Mouse (Mus musculus): Measurements from ENCODE around the gene Gm45711. TPM values are rescaled to one million over a fixed set of nuclear protein-coding genes. Genes with fewer than 3 reads are reported as not detected.

Gene Gm45711
- polyA plus RNA-seq, 1 experiment from 2014 or later, result not detected

GRCm38 (mm10) chr8:104342426-104342825 lies 32.5 kb upstream of the Gm45711 start:
- ATAC-seq, result no peak
- H3K36me3 ChIP-seq (ENCODE audit: control insufficient read depth, insufficient read depth, low read length), result peaks cover 5% of the 10 kb centered on the region; the same call in 1 of the 2 replicates
- no peak overlapping the region for H3K4me3 ChIP-seq (ENCODE audit: low read depth, low read length)
- H3K4me1 ChIP-seq (ENCODE audit: control insufficient read depth, insufficient read depth, low read length), result no peaks in the 10 kb centered on the region
- no peak overlapping the region for H3K27ac ChIP-seq (ENCODE audit: low read depth, low read length)
- no peak overlapping the region for H3K4me2 ChIP-seq (ENCODE audit: low read length)
- DNase-seq (ENCODE audit: low spot score), result no peak
- H3K9ac ChIP-seq (ENCODE audit: low read length), result no peak overlapping the region
- WGBS, result 86% methylated on average over 5 of the region's 5 CpGs
- H3K9me3 ChIP-seq (replicated peaks; ENCODE audit: control insufficient read depth, low read length), result no peaks in the 10 kb centered on the region
- H3K27me3 ChIP-seq (replicated peaks; ENCODE audit: control insufficient read depth, insufficient read depth, low read length), result no peaks in the 10 kb centered on the region

GRCm38 (mm10) chr8:104341678-104342077 lies 31.8 kb upstream of the Gm45711 start:
- Histone ChIP-seq H3K4me3 (ENCODE audit: low read depth, low read length) (peak overlapping the region; percentile 54; the same call in 1 of the 2 replicates), H3K9me3 (replicated peaks; ENCODE audit: control insufficient read depth, low read length) (no peaks in the 10 kb centered on the region), H3K9ac (ENCODE audit: low read length) (no peak overlapping the region), H3K4me1 (ENCODE audit: control insufficient read depth, insufficient read depth, low read length) (no peaks in the 10 kb centered on the region), H3K4me2 (ENCODE audit: low read length) (peak overlapping the region; percentile 80), H3K27me3 (replicated peaks; ENCODE audit: control insufficient read depth, insufficient read depth, low read length) (no peaks in the 10 kb centered on the region), H3K36me3 (ENCODE audit: control insufficient read depth, insufficient read depth, low read length) (peaks cover 4% of the 10 kb centered on the region; the same call in 1 of the 2 replicates), H3K27ac (ENCODE audit: low read depth, low read length) (no peak overlapping the region)
- no peak for DNase-seq (ENCODE audit: low spot score)
- no peak for ATAC-seq
- WGBS, result 40% methylated on average over 6 of the region's 6 CpGs

GRCm38 (mm10) chr8:104341106-104341561 lies 31.3 kb upstream of the Gm45711 start:
- H3K4me1 ChIP-seq (ENCODE audit: control insufficient read depth, insufficient read depth, low read length), result no peaks in the 10 kb centered on the region
- peak overlapping the region; percentile 73 for H3K9ac ChIP-seq (ENCODE audit: low read length)
- peak overlapping the region; percentile 39; the same call in 1 of the 2 replicates for H3K27ac ChIP-seq (ENCODE audit: low read depth, low read length)
- peak; percentile 73 for DNase-seq (ENCODE audit: low spot score)
- peak overlapping the region; percentile 80 for H3K4me2 ChIP-seq (ENCODE audit: low read length)
- WGBS, result under 1% methylated on average over 24 of the region's 24 CpGs
- H3K27me3 ChIP-seq (replicated peaks; ENCODE audit: control insufficient read depth, insufficient read depth, low read length), result no peaks in the 10 kb centered on the region
- H3K36me3 ChIP-seq (ENCODE audit: control insufficient read depth, insufficient read depth, low read length), result no peaks in the 10 kb centered on the region
- H3K9me3 ChIP-seq (replicated peaks; ENCODE audit: control insufficient read depth, low read length), result no peaks in the 10 kb centered on the region
- H3K4me3 ChIP-seq (ENCODE audit: low read depth, low read length), result peak overlapping the region; percentile 54
- peak; percentile 75 for ATAC-seq

- Histone ChIP-seq H3K36me3 (ENCODE audit: control insufficient read depth, insufficient read depth, low read length) (no peaks in the 10 kb centered on the region), H3K4me1 (ENCODE audit: control insufficient read depth, insufficient read depth, low read length) (no peaks in the 10 kb centered on the region), H3K27me3 (replicated peaks; ENCODE audit: control insufficient read depth, insufficient read depth, low read length) (no peaks in the 10 kb centered on the region), H3K4me2 (ENCODE audit: low read length) (peak overlapping the region; percentile 80), H3K27ac (ENCODE audit: low read depth, low read length) (no peak overlapping the region; the same call in 1 of the 2 replicates), H3K9ac (ENCODE audit: low read length) (peak overlapping the region; percentile 73), H3K9me3 (replicated peaks; ENCODE audit: control insufficient read depth, low read length) (no peaks in the 10 kb centered on the region), H3K4me3 (ENCODE audit: low read depth, low read length) (peak overlapping the region; percentile 54)
- WGBS, result under 1% methylated on average over 52 of the region's 54 CpGs
- ATAC-seq, result peak; percentile 76
- DNase-seq (ENCODE audit: low spot score), result peak; percentile 73
These were observed 30.6 kb upstream of the Gm45711 start for GRCm38 (mm10) chr8:104340233-104341105.

GRCm38 (mm10) chr8:104339983-104340232 lies 30.0 kb upstream of the Gm45711 start:
- H3K36me3 ChIP-seq (ENCODE audit: control insufficient read depth, insufficient read depth, low read length), result no peaks in the 10 kb centered on the region
- peak overlapping the region; percentile 80 for H3K4me2 ChIP-seq (ENCODE audit: low read length)
- H3K27ac ChIP-seq (ENCODE audit: low read depth, low read length), result no peak overlapping the region
- peak overlapping the region; percentile 73 for H3K9ac ChIP-seq (ENCODE audit: low read length)
- ATAC-seq (no peak), DNase-seq (ENCODE audit: low spot score) (no peak)
- no peaks in the 10 kb centered on the region for H3K9me3 ChIP-seq (replicated peaks; ENCODE audit: control insufficient read depth, low read length)
- H3K4me1 ChIP-seq (ENCODE audit: control insufficient read depth, insufficient read depth, low read length), result no peaks in the 10 kb centered on the region
- WGBS, result 2% methylated on average over 6 of the region's 6 CpGs
- peak overlapping the region; percentile 54 for H3K4me3 ChIP-seq (ENCODE audit: low read depth, low read length)
- H3K27me3 ChIP-seq (replicated peaks; ENCODE audit: control insufficient read depth, insufficient read depth, low read length), result no peaks in the 10 kb centered on the region

- H3K36me3 ChIP-seq (ENCODE audit: control insufficient read depth, insufficient read depth, low read length), result no peaks in the 10 kb centered on the region
- H3K4me3 ChIP-seq (ENCODE audit: low read depth, low read length), result peak within 1 kb of the TSS; percentile 54
- peak within 1 kb of the TSS; percentile 80 for H3K4me2 ChIP-seq (ENCODE audit: low read length)
- H3K9ac ChIP-seq (ENCODE audit: low read length), result peak within 1 kb of the TSS; percentile 73
- H3K9me3 ChIP-seq (replicated peaks; ENCODE audit: control insufficient read depth, low read length), result no peaks in the 10 kb centered on the region
- DNase-seq (ENCODE audit: low spot score) (no peak), ATAC-seq (no peak)
- no peaks in the 10 kb centered on the region for H3K4me1 ChIP-seq (ENCODE audit: control insufficient read depth, insufficient read depth, low read length)
- no peak within 1 kb of the TSS for H3K27ac ChIP-seq (ENCODE audit: low read depth, low read length)
- WGBS, result 14% methylated on average over 15 of the region's 18 CpGs
- no peaks in the 10 kb centered on the region for H3K27me3 ChIP-seq (replicated peaks; ENCODE audit: control insufficient read depth, insufficient read depth, low read length)
These were observed 29.5 kb upstream of the Gm45711 start, which contains the start of gene Cmtm3 for GRCm38 (mm10) chr8:104339229-104339982. TSS of gene Cmtm3 (plus strand) at chr8:104339410.

- H3K36me3 ChIP-seq (ENCODE audit: control insufficient read depth, insufficient read depth, low read length), result no peaks in the 10 kb centered on the region
- ATAC-seq, result no peak
- no peak overlapping the region for H3K9ac ChIP-seq (ENCODE audit: low read length)
- H3K4me1 ChIP-seq (ENCODE audit: control insufficient read depth, insufficient read depth, low read length), result no peaks in the 10 kb centered on the region
- no peak overlapping the region for H3K27ac ChIP-seq (ENCODE audit: low read depth, low read length)
- H3K9me3 ChIP-seq (replicated peaks; ENCODE audit: control insufficient read depth, low read length), result no peaks in the 10 kb centered on the region
- DNase-seq (ENCODE audit: low spot score), result no peak
- no peak overlapping the region for H3K4me3 ChIP-seq (ENCODE audit: low read depth, low read length)
- WGBS, result 49% methylated on average over 3 of the region's 3 CpGs
- H3K4me2 ChIP-seq (ENCODE audit: low read length), result no peak overlapping the region
- H3K27me3 ChIP-seq (replicated peaks; ENCODE audit: control insufficient read depth, insufficient read depth, low read length), result no peaks in the 10 kb centered on the region
These were observed 28.0 kb upstream of the Gm45711 start for GRCm38 (mm10) chr8:104337890-104338289.

GRCm38 (mm10) chr8:104336806-104337205 lies 26.9 kb upstream of the Gm45711 start:
- Histone ChIP-seq H3K4me1 (ENCODE audit: control insufficient read depth, insufficient read depth, low read length) (no peaks in the 10 kb centered on the region), H3K27me3 (replicated peaks; ENCODE audit: control insufficient read depth, insufficient read depth, low read length) (no peaks in the 10 kb centered on the region), H3K9me3 (replicated peaks; ENCODE audit: control insufficient read depth, low read length) (no peaks in the 10 kb centered on the region), H3K27ac (ENCODE audit: low read depth, low read length) (no peak overlapping the region), H3K4me2 (ENCODE audit: low read length) (no peak overlapping the region), H3K4me3 (ENCODE audit: low read depth, low read length) (no peak overlapping the region), H3K36me3 (ENCODE audit: control insufficient read depth, insufficient read depth, low read length) (no peaks in the 10 kb centered on the region), H3K9ac (ENCODE audit: low read length) (no peak overlapping the region)
- DNase-seq (ENCODE audit: low spot score) (no peak), ATAC-seq (no peak)
- WGBS, result 97% methylated on average over 1 of the region's 1 CpGs

Data from forebrain, embryonic 14.5 days (tissue).